Mouse (Mus musculus): ENCODE measurements around the gene Lad1.

Gene Lad1

GRCm38 (mm10) chr1:135810180-135810579 lies 8.2 kb upstream of the Lad1 start:
- DNase-seq (ENCODE audit: low spot score): no peak

- DNase-seq (ENCODE audit: low spot score): peak; percentile 94
Observed at GRCm38 (mm10) chr1:135811016-135811646, 7.3 kb upstream of the Lad1 start.

- no peak for DNase-seq (ENCODE audit: low spot score)
Observed at GRCm38 (mm10) chr1:135812205-135812604, 6.2 kb upstream of the Lad1 start.

GRCm38 (mm10) chr1:135812618-135813017 lies 5.8 kb upstream of the Lad1 start:
- DNase-seq (ENCODE audit: low spot score): no peak

- no peak for DNase-seq (ENCODE audit: low spot score)
Observed at GRCm38 (mm10) chr1:135813071-135813470, 5.3 kb upstream of the Lad1 start.

GRCm38 (mm10) chr1:135813687-135814395 lies 4.6 kb upstream of the Lad1 start:
- DNase-seq (ENCODE audit: low spot score): no peak

GRCm38 (mm10) chr1:135814531-135814930 lies 3.9 kb upstream of the Lad1 start:
- no peak for DNase-seq (ENCODE audit: low spot score)

GRCm38 (mm10) chr1:135817595-135817994 lies 803 bp upstream of the Lad1 start:
- no peak for DNase-seq (ENCODE audit: low spot score)

GRCm38 (mm10) chr1:135820071-135820470 lies 1.7 kb downstream of the Lad1 start:
- DNase-seq (ENCODE audit: low spot score): no peak

- no peak for DNase-seq (ENCODE audit: low spot score)
Observed at GRCm38 (mm10) chr1:135820736-135821364, 2.5 kb downstream of the Lad1 start.

- no peak for DNase-seq (ENCODE audit: low spot score)
Observed at GRCm38 (mm10) chr1:135821780-135822179, 3.4 kb downstream of the Lad1 start.

- peak; percentile 80 for DNase-seq (ENCODE audit: low spot score)
Observed at GRCm38 (mm10) chr1:135828918-135829317, 10.5 kb downstream of the Lad1 start.

- peak; percentile 29 for DNase-seq (ENCODE audit: low spot score)
Observed at GRCm38 (mm10) chr1:135834206-135834859, 15.9 kb downstream of the Lad1 start.

- DNase-seq (ENCODE audit: low spot score): no peak
Observed at GRCm38 (mm10) chr1:135834983-135835382, 16.6 kb downstream of the Lad1 start.

- DNase-seq (ENCODE audit: low spot score): no peak
Observed at GRCm38 (mm10) chr1:135835716-135836483, 17.5 kb downstream of the Lad1 start, which contains the start of gene Tnnt2. TSS of gene Tnnt2 (plus strand) at chr1:135836354.

- peak; percentile 70 for DNase-seq (ENCODE audit: low spot score)
Observed at GRCm38 (mm10) chr1:135838626-135839025, 20.2 kb downstream of the Lad1 start.

GRCm38 (mm10) chr1:135839065-135839464 lies 20.7 kb downstream of the Lad1 start:
- no peak for DNase-seq (ENCODE audit: low spot score)

- no peak for DNase-seq (ENCODE audit: low spot score)
Observed at GRCm38 (mm10) chr1:135840675-135841395, 22.4 kb downstream of the Lad1 start.

GRCm38 (mm10) chr1:135843519-135844262 lies 25.3 kb downstream of the Lad1 start:
- DNase-seq (ENCODE audit: low spot score): no peak

- DNase-seq (ENCODE audit: low spot score): no peak
Observed at GRCm38 (mm10) chr1:135844481-135844880, 26.1 kb downstream of the Lad1 start.

All from retina, embryonic 14.5 days (tissue).